In the genomic region with DNA sequence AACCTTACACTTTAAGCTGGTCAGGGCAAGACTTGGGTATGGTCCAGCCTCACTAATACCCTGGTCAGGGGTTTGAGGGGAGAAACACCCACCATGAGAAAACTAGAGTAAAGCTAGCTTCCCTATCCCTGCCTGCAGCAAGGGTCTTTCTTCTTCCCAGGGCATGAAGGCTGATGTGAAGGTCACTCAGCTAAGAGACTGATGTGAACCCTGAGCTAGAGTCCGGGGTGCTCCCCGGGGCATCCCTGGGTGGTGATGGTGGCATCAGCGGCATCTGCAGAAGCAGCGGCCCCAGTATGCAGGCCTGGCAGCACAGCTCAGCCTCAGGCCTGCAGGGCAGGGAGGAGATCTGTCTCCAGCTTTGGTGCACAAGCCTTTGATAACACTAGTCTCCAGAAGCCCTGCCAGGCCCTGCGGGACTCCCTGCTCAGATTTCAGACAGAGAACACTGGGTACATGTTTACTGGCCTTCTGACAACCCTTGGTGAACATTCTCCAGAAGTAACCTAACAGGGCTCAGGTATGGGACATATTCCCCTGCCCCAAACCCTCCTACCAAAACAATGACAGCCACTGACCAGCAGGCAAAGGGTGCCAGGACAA, we compare ENCODE assay signal across 17 mouse cellular contexts. TPM values are rescaled to one million over a fixed set of nuclear protein-coding genes. Genes with fewer than 3 reads are reported as not detected.
DNase-seq lines count a peak whose midpoint lies in the region; ATAC-seq lines count a peak whose summit lies in the region.
"Had no signal": no experiment of that assay in that cellular context is flagged by ENCODE, and none has a peak within 500 bp of the region (broad histone marks: within the 10 kb centered on the region; RNA-seq: fewer than 3 reads in every experiment).

No protein-coding gene starts in this region.

- H3K4me1 ChIP-seq in liver, embryonic 13.5 days (replicated peaks) = peaks cover 79% of the 10 kb centered on the region
- H3K4me1 ChIP-seq in liver, embryonic 11.5 days (replicated peaks; ENCODE audit: control insufficient read depth, insufficient read depth, low read length) = peaks cover 36% of the 10 kb centered on the region
- H3K4me1 ChIP-seq in heart, embryonic 16.5 days (ENCODE audit: control insufficient read depth, insufficient read depth, low read length) = peaks cover 13% of the 10 kb centered on the region

- no peak overlapping the region for H3K4me2 ChIP-seq in liver, embryonic 13.5 days
- no peak overlapping the region for H3K4me2 ChIP-seq in liver, embryonic 11.5 days
- H3K4me2 ChIP-seq in heart, embryonic 16.5 days (ENCODE audit: low read depth, low read length) = no peak overlapping the region
- H3K4me2 ChIP-seq: hindbrain, embryonic 12.5 days had no signal

- no peaks in the 10 kb centered on the region for H3K9me3 ChIP-seq in liver, embryonic 13.5 days (replicated peaks)
- no peaks in the 10 kb centered on the region for H3K9me3 ChIP-seq in liver, embryonic 11.5 days (ENCODE audit: control insufficient read depth, low read length)
- H3K9me3 ChIP-seq in heart, embryonic 16.5 days (replicated peaks; ENCODE audit: control insufficient read depth, low read length) = no peaks in the 10 kb centered on the region
- H3K9me3 ChIP-seq: hindbrain, embryonic 12.5 days had no signal

- H3K27me3 ChIP-seq in liver, embryonic 13.5 days = peaks cover 48% of the 10 kb centered on the region
- peaks cover 35% of the 10 kb centered on the region for H3K27me3 ChIP-seq in liver, embryonic 11.5 days (replicated peaks; ENCODE audit: control insufficient read depth, insufficient read depth, low read length)
- 0 out of 2 replicates have a peak, but pooled peaks cover 4% of the 10 kb centered on the region for H3K27me3 ChIP-seq in heart, embryonic 16.5 days (ENCODE audit: control insufficient read depth, insufficient read depth, low read length)

- WGBS in liver, embryonic 13.5 days (ENCODE audit: insufficient replicate concordance) = 79% methylated on average over 5 of the region's 5 CpGs
- 87% methylated on average over 5 of the region's 5 CpGs for WGBS in liver, embryonic 11.5 days
- 73% methylated on average over 5 of the region's 5 CpGs for WGBS in heart, embryonic 16.5 days

- DNase-seq in cerebellum, postnatal 14 days = peak; percentile 27 to 37
- DNase-seq in cerebellum, postnatal 4 days (ENCODE audit: low spot score in 2 of 2) = no peak
- DNase-seq in liver, embryonic 13.5 days = no peak
- DNase-seq in liver, embryonic 11.5 days (ENCODE audit: low spot score) = no peak
- DNase-seq in embryo, embryonic 10.5 days (ENCODE audit: low spot score) = no peak
- no peak for DNase-seq in kidney, adult 18-20 months
- DNase-seq: adrenal gland, postnatal 25 days; layer of hippocampus, postnatal 36 days; lung, postnatal 14 days; right cerebral cortex, postnatal 14 days; thymus, postnatal 25 days had no signal

- no peak for ATAC-seq in liver, embryonic 13.5 days (ENCODE audit: low read depth)
- ATAC-seq in liver, embryonic 11.5 days (replicated peaks; ENCODE audit: low FRiP score) = no peak
- ATAC-seq in heart, embryonic 16.5 days (replicated peaks; ENCODE audit: extremely low read depth, insufficient read depth, low FRiP score) = no peak
- no peak for ATAC-seq in erythroid progenitor cell, adult 5-6 weeks (replicated peaks; ENCODE audit: low FRiP score, poor library complexity, severe bottlenecking)
- ATAC-seq: CD4-positive, CD25-positive, alpha-beta regulatory T cell, adult 4 months had no signal

- peak overlapping the region; percentile 94 for H3K27ac ChIP-seq in liver, embryonic 13.5 days
- no peak overlapping the region for H3K27ac ChIP-seq in liver, embryonic 11.5 days (ENCODE audit: low read depth, low read length)
- H3K27ac ChIP-seq in heart, embryonic 16.5 days (ENCODE audit: low read length) = peak overlapping the region; percentile 41
- H3K27ac ChIP-seq: hindbrain, embryonic 12.5 days had no signal

- H3K36me3 ChIP-seq in liver, embryonic 13.5 days = peaks cover 54% of the 10 kb centered on the region
- peaks cover 25% of the 10 kb centered on the region for H3K36me3 ChIP-seq in liver, embryonic 11.5 days (ENCODE audit: control insufficient read depth, insufficient read depth, low read length)
- peaks cover 25% of the 10 kb centered on the region for H3K36me3 ChIP-seq in heart, embryonic 16.5 days (ENCODE audit: control insufficient read depth, insufficient read depth)

- H3K9ac ChIP-seq in liver, embryonic 13.5 days = no peak overlapping the region
- no peak overlapping the region for H3K9ac ChIP-seq in liver, embryonic 11.5 days (ENCODE audit: low read depth, low read length)
- peak overlapping the region; percentile 20; the same call in 1 of the 2 replicates for H3K9ac ChIP-seq in heart, embryonic 16.5 days (ENCODE audit: low read length)
- H3K9ac ChIP-seq: hindbrain, embryonic 12.5 days had no signal

- H3K4me3 ChIP-seq in liver, embryonic 13.5 days (replicated peaks) = no peak overlapping the region
- no peak overlapping the region for H3K4me3 ChIP-seq in liver, embryonic 11.5 days (ENCODE audit: low read depth, low read length)
- no peak overlapping the region for H3K4me3 ChIP-seq in heart, embryonic 16.5 days (ENCODE audit: low read length)
- H3K4me3 ChIP-seq: hindbrain, embryonic 12.5 days had no signal

RNA-seq across cellular contexts. Expression of a gene that starts 1.0 kb away (rescaled TPM):
- polyA plus RNA-seq in liver, embryonic 13.5 days (2015; fragmentation: Nextera tagmentation; extraction: Ambion mirVana) = 1.5 and 1.8 TPM in 2 replicates
- 1.8 and 2.4 TPM in 2 replicates for polyA plus RNA-seq in liver, embryonic 11.5 days (2014; fragmentation: Nextera tagmentation; extraction: Ambion mirVana)
- polyA plus RNA-seq in heart, embryonic 16.5 days (2015; fragmentation: Nextera tagmentation; extraction: Ambion mirVana) = 4.8 and 4.9 TPM in 2 replicates
- total RNA-seq in erythroid progenitor cell, adult 5-6 weeks (2015; ENCODE audit: low replicate concordance) = not detected in 2 replicates
- total RNA-seq in erythroid progenitor cell, adult 5-6 weeks (2017; ENCODE audit: low replicate concordance) = not detected in 2 replicates
- total RNA-seq: common myeloid progenitor, adult 5-6 weeks had no signal

RNA-seq across cellular contexts. Expression of a gene that starts 8.0 kb away (rescaled TPM):
- polyA plus RNA-seq in liver, embryonic 13.5 days (2015; fragmentation: Nextera tagmentation; extraction: Ambion mirVana) = 0.61 TPM in 1 of 2 replicates, not detected in the other
- not detected in 2 replicates for polyA plus RNA-seq in liver, embryonic 11.5 days (2014; fragmentation: Nextera tagmentation; extraction: Ambion mirVana)
- polyA plus RNA-seq in heart, embryonic 16.5 days (2015; fragmentation: Nextera tagmentation; extraction: Ambion mirVana) = not detected in 2 replicates
- not detected in 2 replicates for total RNA-seq in erythroid progenitor cell, adult 5-6 weeks (2015; ENCODE audit: low replicate concordance)
- total RNA-seq in erythroid progenitor cell, adult 5-6 weeks (2017; ENCODE audit: low replicate concordance) = 143 and 216 TPM in 2 replicates
- total RNA-seq: layer of hippocampus, postnatal 36 days had no signal
- polyA plus RNA-seq: CD4-positive, CD25-positive, alpha-beta regulatory T cell, adult 4 months; hindbrain, embryonic 12.5 days; kidney, embryonic 14.5 days had no signal

RNA-seq across cellular contexts. Expression of a gene that starts 13.3 kb away (rescaled TPM):
- 297 and 306 TPM in 2 replicates for polyA plus RNA-seq in liver, embryonic 13.5 days (2015; fragmentation: Nextera tagmentation; extraction: Ambion mirVana)
- polyA plus RNA-seq in liver, embryonic 11.5 days (2014; fragmentation: Nextera tagmentation; extraction: Ambion mirVana) = 316 and 340 TPM in 2 replicates
- polyA plus RNA-seq in heart, embryonic 16.5 days (2015; fragmentation: Nextera tagmentation; extraction: Ambion mirVana) = 470 and 482 TPM in 2 replicates
- 207 and 227 TPM in 2 replicates for total RNA-seq in erythroid progenitor cell, adult 5-6 weeks (2015; ENCODE audit: low replicate concordance)
- total RNA-seq in erythroid progenitor cell, adult 5-6 weeks (2017; ENCODE audit: low replicate concordance) = 161 and 184 TPM in 2 replicates

Comparison
In these comparisons a context has a peak if more than half of its experiments do, and no peak if none do; other contexts are left out.
1. DNase-seq: peak in cerebellum, postnatal 14 days (2 of 2); none in cerebellum, postnatal 4 days (0 of 2), liver, embryonic 13.5 days (single experiment), liver, embryonic 11.5 days (single experiment), embryo, embryonic 10.5 days (single experiment) and kidney, adult 18-20 months (single experiment).